9 mouse cellular contexts compared by ENCODE assay signal in the genomic region with DNA sequence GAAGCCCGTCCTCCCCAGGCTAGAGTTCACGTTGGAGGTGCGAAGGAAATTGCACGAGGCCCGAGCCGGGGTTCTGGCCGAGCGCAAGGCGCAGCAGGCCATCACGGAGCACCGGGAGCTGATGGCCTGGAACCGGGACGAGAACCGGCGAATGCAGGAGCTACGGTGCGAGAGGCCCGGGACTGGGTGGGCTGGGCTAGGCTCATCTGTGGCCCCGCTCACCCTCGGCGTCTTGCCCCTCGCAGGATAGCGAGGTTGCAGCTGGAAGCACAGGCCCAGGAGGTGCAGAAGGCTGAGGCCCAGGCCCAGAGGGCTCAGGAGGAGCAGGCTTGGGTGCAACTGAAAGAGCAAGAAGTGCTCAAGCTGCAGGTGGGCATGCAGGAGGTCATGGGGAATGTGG. TPM values are rescaled to one million over a fixed set of nuclear protein-coding genes. Genes with fewer than 3 reads are reported as not detected.
DNase-seq lines count a peak whose midpoint lies in the region; ATAC-seq and TF ChIP-seq lines count a peak whose summit lies in the region.
"Had no signal": no experiment of that assay in that cellular context is flagged by ENCODE, and none has a peak within 500 bp of the region (broad histone marks: within the 10 kb centered on the region; RNA-seq: fewer than 3 reads in every experiment).

No protein-coding gene starts in this region.

- peak overlapping the region; percentile 63 for H3K4me3 ChIP-seq in layer of hippocampus, adult 2 months
- peak overlapping the region; percentile 92 for H3K4me3 ChIP-seq in ES-E14 (ENCODE audit: insufficient read depth in 1 of 2, low read depth in 1 of 2, low read length in 2 of 2, poor library complexity in 1 of 2, severe bottlenecking in 1 of 2)
- peak overlapping the region; percentile 78 for H3K4me3 ChIP-seq in embryonic facial prominence, embryonic 11.5 days (ENCODE audit: low read depth, low read length)
- H3K4me3 ChIP-seq in intestine, embryonic 16.5 days (ENCODE audit: low read length): peak overlapping the region; percentile 86
- H3K4me3 ChIP-seq in neural tube, embryonic 12.5 days: peak overlapping the region; percentile 91

- H3K27me3 ChIP-seq in embryonic facial prominence, embryonic 11.5 days (ENCODE audit: control insufficient read depth, insufficient read depth, low read length): no peaks in the 10 kb centered on the region
- H3K27me3 ChIP-seq in intestine, embryonic 16.5 days (replicated peaks; ENCODE audit: control insufficient read depth, insufficient read depth, low read length): no peaks in the 10 kb centered on the region
- H3K27me3 ChIP-seq in neural tube, embryonic 12.5 days (replicated peaks): no peaks in the 10 kb centered on the region

- no peaks in the 10 kb centered on the region for H3K9me3 ChIP-seq in ES-E14 (ENCODE audit: control insufficient read depth, insufficient read depth, low read depth, low read length)
- H3K9me3 ChIP-seq in embryonic facial prominence, embryonic 11.5 days (replicated peaks; ENCODE audit: control insufficient read depth, low read length): no peaks in the 10 kb centered on the region
- H3K9me3 ChIP-seq in intestine, embryonic 16.5 days (ENCODE audit: control insufficient read depth, low read length): no peaks in the 10 kb centered on the region
- H3K9me3 ChIP-seq in neural tube, embryonic 12.5 days: no peaks in the 10 kb centered on the region

- no peak for TF ChIP-seq CTCF in layer of hippocampus, adult 2 months (conservative IDR thresholded peaks at IDR 0.05)

- peak overlapping the region; percentile 85 for H3K4me2 ChIP-seq in embryonic facial prominence, embryonic 11.5 days (ENCODE audit: low read depth, low read length)
- H3K4me2 ChIP-seq in intestine, embryonic 16.5 days (ENCODE audit: low read depth, low read length): peak overlapping the region; percentile 89
- H3K4me2 ChIP-seq in neural tube, embryonic 12.5 days (replicated peaks): peak overlapping the region; percentile 99

- in situ Hi-C loops in ES-E14 (cut with MboI; ENCODE audit: low sequenced_read_pairs in 2 of 2, unreplicated experiment in 2 of 2): no loop called here

- H3K27ac ChIP-seq in layer of hippocampus, adult 2 months: peak overlapping the region; percentile 97
- H3K27ac ChIP-seq in ES-E14 (ENCODE audit: insufficient read depth, low read depth, low read length, poor library complexity, severe bottlenecking): no peak overlapping the region
- no peak overlapping the region for H3K27ac ChIP-seq in embryonic facial prominence, embryonic 11.5 days (replicated peaks; ENCODE audit: low read depth, low read length)
- 0 out of 2 replicates have a peak overlapping the region, but pooled peaks have one; percentile 35 for H3K27ac ChIP-seq in intestine, embryonic 16.5 days (ENCODE audit: low read length)
- H3K27ac ChIP-seq in neural tube, embryonic 12.5 days: no peak overlapping the region

- H3K4me1 ChIP-seq in ES-E14 (ENCODE audit: control insufficient read depth in 2 of 2, insufficient read depth in 2 of 2, low read length in 2 of 2, poor library complexity in 1 of 2): peaks cover 0 to 9% of the 10 kb centered on the region in 2 experiments; a peak in 2 of 4 replicates
- no peaks in the 10 kb centered on the region for H3K4me1 ChIP-seq in embryonic facial prominence, embryonic 11.5 days (ENCODE audit: control insufficient read depth, insufficient read depth, low read length)
- peaks cover 14% of the 10 kb centered on the region for H3K4me1 ChIP-seq in intestine, embryonic 16.5 days (ENCODE audit: control insufficient read depth, insufficient read depth, low read length)
- H3K4me1 ChIP-seq in neural tube, embryonic 12.5 days: peaks cover 20% of the 10 kb centered on the region

- WGBS in embryonic facial prominence, embryonic 11.5 days: under 1% methylated on average over 23 of the region's 23 CpGs
- 0% methylated on average over 21 of the region's 23 CpGs for WGBS in intestine, embryonic 16.5 days
- 1% methylated on average over 23 of the region's 23 CpGs for WGBS in neural tube, embryonic 12.5 days

- ATAC-seq in embryonic facial prominence, embryonic 11.5 days (replicated peaks; ENCODE audit: insufficient number of reproducible peaks, low FRiP score, low TSS enrichment, low read depth): peak; percentile 15; the same call in 1 of the 2 replicates
- peak; percentile 5 for ATAC-seq in intestine, embryonic 16.5 days
- peak; percentile 30 for ATAC-seq in neural tube, embryonic 12.5 days (ENCODE audit: low FRiP score, low read depth)
- no peak for ATAC-seq in CD4-positive, CD25-positive, alpha-beta regulatory T cell, adult 4 months

- peak overlapping the region; percentile 91 for H3K9ac ChIP-seq in ES-E14 (ENCODE audit: insufficient read depth, low read depth, low read length, poor library complexity, severe bottlenecking)
- peak overlapping the region; percentile 86 for H3K9ac ChIP-seq in embryonic facial prominence, embryonic 11.5 days (replicated peaks; ENCODE audit: low read length)
- peak overlapping the region; percentile 91 for H3K9ac ChIP-seq in intestine, embryonic 16.5 days (ENCODE audit: low read depth, low read length)
- H3K9ac ChIP-seq in neural tube, embryonic 12.5 days: peak overlapping the region; percentile 87

- no peak for DNase-seq in layer of hippocampus, adult 2 months (ENCODE audit: low spot score in 2 of 2)
- DNase-seq in layer of hippocampus, adult 18-20 months (ENCODE audit: low spot score in 2 of 2): no peak
- no peak for DNase-seq in ES-E14 (ENCODE audit: low read depth, low spot score)
- no peak for DNase-seq in embryonic facial prominence, embryonic 11.5 days (ENCODE audit: low spot score)
- DNase-seq in urinary bladder, postnatal 10 days (ENCODE audit: low spot score): no peak

- peaks cover 6% of the 10 kb centered on the region; the same call in 1 of the 2 replicates for H3K36me3 ChIP-seq in ES-E14 (ENCODE audit: control insufficient read depth, insufficient read depth, low read length, poor library complexity, severe bottlenecking)
- H3K36me3 ChIP-seq in embryonic facial prominence, embryonic 11.5 days (replicated peaks; ENCODE audit: control insufficient read depth, insufficient read depth, low read depth, low read length): no peaks in the 10 kb centered on the region
- H3K36me3 ChIP-seq in intestine, embryonic 16.5 days (ENCODE audit: control insufficient read depth, insufficient read depth, low read length): 0 out of 2 replicates have a peak, but pooled peaks cover 3% of the 10 kb centered on the region
- peaks cover 20% of the 10 kb centered on the region for H3K36me3 ChIP-seq in neural tube, embryonic 12.5 days

TF ChIP-seq in ES-E14, 5 proteins besides CTCF, POLR2A, EP300 and RAD21:
- TF ChIP-seq ZC3H11A (IDR thresholded peaks at IDR 0.05; ENCODE audit: borderline replicate concordance, low read depth, low read length) (no peak), CHD2 (IDR thresholded peaks at IDR 0.05; ENCODE audit: low read depth, low read length) (no peak), MAFK (IDR thresholded peaks at IDR 0.05; ENCODE audit: insufficient read depth, low read depth, low read length) (no peak), ZNF384 (IDR thresholded peaks at IDR 0.05; ENCODE audit: low read depth, low read length) (no peak), HCFC1 (IDR thresholded peaks at IDR 0.05; ENCODE audit: borderline replicate concordance, insufficient read depth, low read length) (no peak)

RNA-seq across cellular contexts. Expression of gene Mrps26, which starts 0.5 kb away (rescaled TPM):
- 10 to 100 TPM; 82.5 to 86.7 TPM for total RNA-seq in layer of hippocampus, adult 2 months (2021)
- 10 to 100 TPM; 81.6 to 85.7 TPM for total RNA-seq in layer of hippocampus, adult 18-20 months (2021)
- 42.6 and 57.0 TPM in 2 replicates for total RNA-seq in ES-E14 (2012; rRNA removed)
- 77.4 and 83.0 TPM in 2 replicates for polyA plus RNA-seq in embryonic facial prominence, embryonic 11.5 days (2014; fragmentation: Nextera tagmentation; extraction: Ambion mirVana)
- polyA plus RNA-seq in intestine, embryonic 16.5 days (2015; fragmentation: Nextera tagmentation; extraction: Ambion mirVana): 92.2 and 96.8 TPM in 2 replicates
- 77.7 and 80.8 TPM in 2 replicates for polyA plus RNA-seq in neural tube, embryonic 12.5 days (2016; fragmentation: Nextera tagmentation; extraction: Ambion mirVana)
- polyA plus RNA-seq in CD4-positive, CD25-positive, alpha-beta regulatory T cell, adult 4 months (2017; shearing (Covaris generic)): 10 to 100 TPM; 22.9 to 28.7 TPM

RNA-seq across cellular contexts. Expression of gene Oxt, which starts 11.9 kb away (rescaled TPM):
- total RNA-seq in layer of hippocampus, adult 2 months (2021): not detected
- total RNA-seq in layer of hippocampus, adult 18-20 months (2021): not detected
- 0.45 TPM in 1 of 2 replicates, not detected in the other for total RNA-seq in ES-E14 (2012; rRNA removed)
- not detected in 2 replicates for polyA plus RNA-seq in embryonic facial prominence, embryonic 11.5 days (2014; fragmentation: Nextera tagmentation; extraction: Ambion mirVana)
- polyA plus RNA-seq in intestine, embryonic 16.5 days (2015; fragmentation: Nextera tagmentation; extraction: Ambion mirVana): not detected in 2 replicates
- polyA plus RNA-seq in neural tube, embryonic 12.5 days (2016; fragmentation: Nextera tagmentation; extraction: Ambion mirVana): not detected in 2 replicates
- polyA plus RNA-seq in CD4-positive, CD25-positive, alpha-beta regulatory T cell, adult 4 months (2017; shearing (Covaris generic)): not detected
- total RNA-seq: neutrophil, adult 5-6 weeks had no signal

RNA-seq across cellular contexts. Expression of gene Avp, which starts 18.3 kb away (rescaled TPM):
- 1 to 10 TPM; 2.1 to 2.6 TPM for total RNA-seq in layer of hippocampus, adult 2 months (2021)
- total RNA-seq in layer of hippocampus, adult 18-20 months (2021): 1 to 10 TPM; 1.4 to 1.5 TPM
- not detected in 2 replicates for total RNA-seq in ES-E14 (2012; rRNA removed)
- polyA plus RNA-seq in embryonic facial prominence, embryonic 11.5 days (2014; fragmentation: Nextera tagmentation; extraction: Ambion mirVana): not detected in 2 replicates
- polyA plus RNA-seq in intestine, embryonic 16.5 days (2015; fragmentation: Nextera tagmentation; extraction: Ambion mirVana): not detected in 2 replicates
- not detected in 2 replicates for polyA plus RNA-seq in neural tube, embryonic 12.5 days (2016; fragmentation: Nextera tagmentation; extraction: Ambion mirVana)
- not detected for polyA plus RNA-seq in CD4-positive, CD25-positive, alpha-beta regulatory T cell, adult 4 months (2017; shearing (Covaris generic))
- total RNA-seq: neutrophil, adult 5-6 weeks had no signal

Comparison
In these comparisons a context has a peak if more than half of its experiments do, and no peak if none do; other contexts are left out.
1. H3K27ac ChIP-seq: peak in layer of hippocampus, adult 2 months (single experiment) and intestine, embryonic 16.5 days (single experiment); none in ES-E14 (single experiment), embryonic facial prominence, embryonic 11.5 days (single experiment) and neural tube, embryonic 12.5 days (single experiment).
2. Peak in every context shown above with its lines, with median percentiles within 50 percentile points of each other: H3K4me3 ChIP-seq, H3K9ac ChIP-seq and H3K4me2 ChIP-seq.